Mouse (Mus musculus) CH12.LX (cell line): ENCODE data around the gene March9. TPM values are rescaled to one million over a fixed set of nuclear protein-coding genes. Genes with fewer than 3 reads are reported as not detected.

Experiments
- DNase-seq: peaks from one replicate; pipeline ENCODE4 v3.0.0-alpha.2; 2013; ENCODE audit errors: extremely low read depth
- H3K27ac ChIP-seq: 2 replicates; pipeline ENCODE4 v1.5.1; 2012; ENCODE audit warnings: low read depth, mild to moderate bottlenecking, control low read depth, moderate library complexity; ENCODE audit not compliant: insufficient read depth
- H3K27me3 ChIP-seq: replicated peaks from 2 replicates; pipeline ENCODE3; 2012; ENCODE audit warnings: inconsistent platforms
- H3K36me3 ChIP-seq, 2 experiments: replicated peaks in 1 of 2; 2 replicates each; pipeline versions ENCODE3 to v1.6.1; 2012; ENCODE audit warnings: inconsistent platforms in 1 of 2, low read length in 1 of 2, mild to moderate bottlenecking in 1 of 2, mixed read lengths in 1 of 2, moderate library complexity in 1 of 2; ENCODE audit not compliant: control insufficient read depth in 1 of 2, insufficient read depth in 1 of 2
- H3K4me1 ChIP-seq, 2 experiments: 2 replicates each; pipeline ENCODE4 v1.6.1; 2012; ENCODE audit warnings: inconsistent platforms in 1 of 2, moderate library complexity in 1 of 2; ENCODE audit not compliant: insufficient read depth in 2 of 2, control insufficient read depth in 1 of 2
- H3K4me2 ChIP-seq: 2 replicates; pipeline ENCODE4 v1.6.1; 2012; ENCODE audit warnings: low read depth, mild to moderate bottlenecking, control low read depth; ENCODE audit not compliant: poor library complexity, insufficient read depth, severe bottlenecking
- H3K4me3 ChIP-seq, 3 experiments: fragments of 150-350 bp in 1 of 3; sonication (generic) in 1 of 3; replicated peaks in 1 of 3; 2 replicates each; pipeline versions ENCODE3 to v1.5.1; 2011 to 2012; ENCODE audit warnings: low read depth in 2 of 3, low read length in 2 of 3, mild to moderate bottlenecking in 2 of 3, moderate library complexity in 2 of 3, control low read depth in 1 of 3, improper control_type of control experiment in 1 of 3, inconsistent platforms in 1 of 3, mixed read lengths in 1 of 3; ENCODE audit not compliant: poor library complexity in 1 of 3
- H3K79me2 ChIP-seq: replicated peaks from 2 replicates; pipeline ENCODE4 v1.6.1; 2012; ENCODE audit warnings: mild to moderate bottlenecking, moderate library complexity; ENCODE audit not compliant: control insufficient read depth, poor library complexity, insufficient read depth, severe bottlenecking; ENCODE audit errors: extremely low read depth
- H3K9ac ChIP-seq: 2 replicates; pipeline ENCODE4 v1.6.1; 2012; ENCODE audit warnings: low read depth, mild to moderate bottlenecking, control low read depth, moderate library complexity; ENCODE audit not compliant: insufficient read depth
- H3K9me3 ChIP-seq: replicated peaks from 2 replicates; pipeline ENCODE3; 2012; ENCODE audit warnings: low read length, inconsistent platforms, mixed read lengths
- BHLHE40 ChIP-seq: IDR thresholded peaks from 2 replicates; pipeline ENCODE4 v1.6.1; 2011; ENCODE audit warnings: mild to moderate bottlenecking, low read depth, low read length, improper control_type of control experiment
- CHD2 ChIP-seq: IDR thresholded peaks from 2 replicates; pipeline ENCODE4 v1.6.1; 2011; ENCODE audit warnings: low read length, improper control_type of control experiment
- ELF1 ChIP-seq: IDR thresholded peaks from 2 replicates; pipeline ENCODE4 v1.6.1; 2014; ENCODE audit warnings: low read depth, mild to moderate bottlenecking, inconsistent platforms, low read length, improper control_type of control experiment
- EP300 ChIP-seq: IDR thresholded peaks from 2 replicates; pipeline ENCODE4 v1.6.1; 2011; ENCODE audit warnings: low read length, improper control_type of control experiment
- GABPA ChIP-seq: IDR thresholded peaks from 2 replicates; pipeline ENCODE4 v1.6.1; 2012; ENCODE audit warnings: low read depth, low read length, improper control_type of control experiment, inconsistent platforms; ENCODE audit not compliant: insufficient replicate concordance
- KAT2A ChIP-seq: IDR thresholded peaks from 2 replicates; pipeline ENCODE4 v1.6.1; 2012; ENCODE audit warnings: low read length, improper control_type of control experiment, inconsistent platforms; ENCODE audit not compliant: insufficient replicate concordance
- MEF2A ChIP-seq: IDR thresholded peaks from 2 replicates; pipeline ENCODE4 v1.6.1; 2014; ENCODE audit warnings: low read depth, mild to moderate bottlenecking, inconsistent platforms, low read length, improper control_type of control experiment, borderline replicate concordance
- POLR2A ChIP-seq: IDR thresholded peaks from 2 replicates; pipeline ENCODE4 v1.6.1; 2011; ENCODE audit warnings: low read depth, mild to moderate bottlenecking, improper control_type of control experiment, low read length
- POLR2AphosphoS2 ChIP-seq: IDR thresholded peaks from 2 replicates; pipeline ENCODE4 v1.6.1; 2011; ENCODE audit warnings: low read depth, low read length, improper control_type of control experiment
- RAD21 ChIP-seq: IDR thresholded peaks from 2 replicates; pipeline ENCODE4 v1.6.1; 2011; ENCODE audit warnings: low read depth, mild to moderate bottlenecking, low read length, improper control_type of control experiment, moderate library complexity
- SMC3 ChIP-seq: IDR thresholded peaks from 2 replicates; pipeline ENCODE4 v1.6.1; 2011; ENCODE audit warnings: low read depth, low read length, improper control_type of control experiment
- TBP ChIP-seq: conservative IDR thresholded peaks from 2 replicates; pipeline ENCODE4 v1.6.1; 2011; ENCODE audit warnings: low read depth, low read length, improper control_type of control experiment
- UBTF ChIP-seq: IDR thresholded peaks from 2 replicates; pipeline ENCODE4 v1.6.1; 2012; ENCODE audit warnings: low read depth, mild to moderate bottlenecking, inconsistent platforms, low read length, improper control_type of control experiment, moderate library complexity
- USF2 ChIP-seq: conservative IDR thresholded peaks from 2 replicates; pipeline ENCODE4 v1.6.1; 2011; ENCODE audit warnings: low read depth, low read length, improper control_type of control experiment
- ZNF384 ChIP-seq: IDR thresholded peaks from 2 replicates; pipeline ENCODE4 v1.6.1; 2012; ENCODE audit warnings: low read depth, low read length, improper control_type of control experiment, inconsistent platforms
- dilution Hi-C: fragments of 300-500 bp; cut with MboI; formaldehyde crosslinking; loops from 2 replicates; pipeline ENCODE4 v1.14.3; 2020; ENCODE audit warnings: low sequenced_read_pairs; ENCODE audit not compliant: extremely low pct_unique_long_range_greater_than_20kb, extremely low pct_ligation_motif_present
- in situ Hi-C: fragments of 300-500 bp; cut with MboI; formaldehyde crosslinking; loops from 3 replicates; pipeline ENCODE4 v1.14.3; 2019; ENCODE audit warnings: low sequenced_read_pairs, low pct_ligation_motif_present, low pct_unique_long_range_greater_than_20kb, mixed read lengths
- polyA plus RNA-seq: library from polyadenylated mRNA; unstranded; fragments of >175 nt; gene quantifications from 2 replicates; pipeline ENCODE4 v1.2.1, GENCODE M21; 2012; ENCODE audit warnings: low read depth; ENCODE audit not compliant: insufficient read length
- total RNA-seq, 2 experiments: library from RNA; depleted of rRNA; stranded (reverse); fragments of 300-350 nt in 1 of 2; fragments of >200 nt in 1 of 2; gene quantifications; 2 replicates each; pipeline ENCODE4 v1.2.3; 2012 to 2014

March9 gene
- total and polyA plus RNA-seq, 3 experiments, result 0.68 to 3.4 (median 1.0) TPM

DNA sequence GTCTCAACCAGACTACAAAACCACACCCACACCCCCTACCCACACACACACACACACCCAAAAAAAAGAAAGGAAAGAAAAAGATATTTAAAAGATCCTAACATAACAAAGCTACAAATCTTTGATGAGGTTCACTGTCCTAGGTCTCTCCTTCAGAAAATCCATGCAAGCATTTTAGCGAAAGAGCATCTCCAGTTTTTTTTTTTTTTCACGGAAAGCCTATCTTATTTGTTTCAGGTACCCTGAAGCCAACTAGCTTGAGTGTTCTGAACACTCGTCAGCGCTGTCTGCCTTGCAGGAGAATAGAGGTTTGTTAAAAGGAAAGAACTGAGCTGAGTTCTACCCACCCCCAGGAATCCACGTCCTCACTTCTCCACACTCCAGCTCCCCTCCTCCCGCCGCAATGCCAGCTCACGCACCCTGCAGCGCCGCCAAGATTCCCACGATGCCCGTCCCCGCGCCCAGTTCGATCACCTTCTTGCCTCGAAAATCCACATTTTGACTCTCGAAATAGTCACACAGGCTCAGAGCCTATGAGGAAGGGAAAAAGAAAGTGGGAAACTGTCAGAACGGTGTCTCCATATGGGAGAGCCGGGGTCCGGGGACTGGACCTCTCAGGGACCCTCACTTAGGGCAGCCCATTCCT lies 19.3 kb downstream of the March9 start:
- TF ChIP-seq ZNF384, result peak; percentile 49
- no peak for TF ChIP-seq POLR2AphosphoS2
- TF ChIP-seq, all 38 proteins: peak for 1
- in situ Hi-C loops, result no loop called here
- peaks cover 13 to 46% of the 10 kb centered on the region in 2 experiments for H3K36me3 ChIP-seq
- H3K79me2 ChIP-seq, result peaks cover 5% of the 10 kb centered on the region; the same call in 1 of the 2 replicates
- peak overlapping the region; percentile 38 for H3K4me2 ChIP-seq
- H3K9ac ChIP-seq, result peak overlapping the region; percentile 45
- no peaks in the 10 kb centered on the region for H3K27me3 ChIP-seq
- no peak overlapping the region for H3K27ac ChIP-seq
- H3K4me3 ChIP-seq, result peak overlapping the region; percentile 74 to 97 (median 91)
- peaks cover 14 to 34% of the 10 kb centered on the region in 2 experiments for H3K4me1 ChIP-seq
- dilution Hi-C loops, result no loop called here
- DNase-seq, result no peak
- no peaks in the 10 kb centered on the region for H3K9me3 ChIP-seq

DNA sequence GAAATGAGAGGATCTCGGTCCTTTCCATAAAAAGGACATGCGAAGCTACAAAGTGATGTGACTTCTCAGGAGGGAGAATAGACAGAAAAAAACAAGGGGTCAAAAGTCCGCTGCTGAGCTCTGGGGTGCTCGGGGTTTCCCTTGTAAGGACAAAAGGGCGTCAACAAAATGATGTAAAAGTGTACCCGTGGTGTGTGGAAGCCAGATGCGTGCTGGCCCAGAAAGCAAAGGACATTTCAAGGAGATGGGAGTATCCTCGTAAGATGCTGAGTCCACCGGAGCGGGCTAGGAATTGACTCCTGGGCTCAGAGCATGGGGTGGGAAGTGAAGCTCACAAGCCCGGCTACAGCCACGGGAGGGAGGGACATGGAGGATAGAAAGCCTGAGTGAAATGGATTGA lies 22.3 kb downstream of the March9 start:
- Histone ChIP-seq H3K9me3 (no peaks in the 10 kb centered on the region), H3K4me2 (no peak overlapping the region), H3K36me3 (peaks cover 0 to 32% of the 10 kb centered on the region in 2 experiments), H3K9ac (no peak overlapping the region), H3K79me2 (peaks cover 3% of the 10 kb centered on the region; the same call in 1 of the 2 replicates), H3K27me3 (no peaks in the 10 kb centered on the region), H3K4me3 (no peak overlapping the region), H3K27ac (no peak overlapping the region), H3K4me1 (peaks cover 8 to 22% of the 10 kb centered on the region in 2 experiments)
- in situ Hi-C loops, result no loop called here
- TF ChIP-seq ZNF384 (no peak), USF2 (no peak), BHLHE40 (no peak), TBP (no peak), KAT2A (no peak), MEF2A (no peak)
- no peak for DNase-seq
- dilution Hi-C loops, result no loop called here

DNA sequence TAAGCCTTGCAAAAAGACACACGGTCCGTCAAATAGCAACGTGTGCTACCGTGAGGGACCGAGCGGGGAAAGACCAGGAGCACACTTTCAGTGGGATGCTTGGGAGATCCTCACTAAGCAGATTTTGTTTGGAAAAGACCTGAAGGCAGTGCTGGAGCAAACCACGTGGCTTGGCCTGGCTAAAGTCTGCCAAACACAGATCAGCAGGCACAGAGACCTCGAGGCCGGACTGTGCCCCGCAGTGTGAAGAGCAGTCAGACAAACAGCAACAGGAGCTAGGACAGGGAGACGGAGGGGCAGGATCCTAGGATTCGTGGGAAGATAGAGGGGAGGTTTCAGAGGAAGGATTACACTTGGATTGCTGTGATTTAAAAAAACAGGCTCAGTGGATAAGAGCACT lies 23.7 kb downstream of the March9 start:
- dilution Hi-C loops (no loop called here), in situ Hi-C loops (no loop called here)
- H3K9ac ChIP-seq, result no peak overlapping the region
- TF ChIP-seq ELF1 (no peak), EP300 (no peak), BHLHE40 (no peak), GABPA (no peak), POLR2A (no peak), UBTF (no peak), SMC3 (no peak), RAD21 (no peak), CHD2 (no peak)
- no peak overlapping the region for H3K27ac ChIP-seq
- H3K4me3 ChIP-seq, result no peak overlapping the region
- H3K4me1 ChIP-seq, result peaks cover 8 to 27% of the 10 kb centered on the region in 2 experiments
- DNase-seq, result no peak
- H3K9me3 ChIP-seq, result no peaks in the 10 kb centered on the region
- no peaks in the 10 kb centered on the region for H3K27me3 ChIP-seq
- no peaks in the 10 kb centered on the region for H3K79me2 ChIP-seq
- peaks cover 0 to 32% of the 10 kb centered on the region in 2 experiments for H3K36me3 ChIP-seq
- H3K4me2 ChIP-seq, result no peak overlapping the region
